Mouse (Mus musculus) bone marrow, adult 2 months (tissue): ENCODE data around the gene P4ha2. TPM values are rescaled to one million over a fixed set of nuclear protein-coding genes. Genes with fewer than 3 reads are reported as not detected.

Experiments used
- H3K27ac ChIP-seq: fragments of 200-500 bp; 2 replicates; pipeline ENCODE4 v1.5.1; 2012; ENCODE audit warnings: low read depth, mild to moderate bottlenecking, control low read depth, inconsistent platforms, low read length; ENCODE audit not compliant: control insufficient read depth, poor library complexity, insufficient read depth
- H3K4me1 ChIP-seq: fragments of 200-500 bp; 2 replicates; pipeline ENCODE4 v1.6.1; 2011; ENCODE audit warnings: low read length; ENCODE audit not compliant: control insufficient read depth, insufficient read depth
- H3K4me3 ChIP-seq: fragments of 200-500 bp; replicated peaks from 2 replicates; pipeline ENCODE3; 2011; ENCODE audit warnings: mild to moderate bottlenecking, low read depth, low read length, control low read depth; ENCODE audit not compliant: control insufficient read depth
- CTCF ChIP-seq: fragments of 200-500 bp; IDR thresholded peaks from 2 replicates; pipeline ENCODE4 v1.5.1; 2011; ENCODE audit warnings: low read length, control low read depth; ENCODE audit not compliant: control insufficient read depth, insufficient read depth
- POLR2A ChIP-seq: fragments of 200-500 bp; IDR thresholded peaks from 2 replicates; pipeline ENCODE4 v1.6.1; 2011; ENCODE audit warnings: low read depth, mild to moderate bottlenecking, control low read depth, low read length, borderline replicate concordance; ENCODE audit not compliant: control insufficient read depth
- WGBS: fragments of 180-500 bp; shearing (Covaris S2); methylation state at CpG from one replicate; pipeline ENCODE4 v1.1.7; 2018; 5-methylcytosine and 5-hydroxymethylcytosine counted together
- polyA plus RNA-seq: library from polyadenylated mRNA; stranded (reverse); fragments of >200 nt; gene quantifications from 2 replicates; pipeline ENCODE4 v1.2.4, GENCODE M21; 2011; ENCODE audit warnings: low replicate concordance; ENCODE audit not compliant: missing spikeins, insufficient read depth, insufficient read length

The P4ha2 gene
- 5.1 and 9.4 TPM in 2 replicates for polyA plus RNA-seq

DNA sequence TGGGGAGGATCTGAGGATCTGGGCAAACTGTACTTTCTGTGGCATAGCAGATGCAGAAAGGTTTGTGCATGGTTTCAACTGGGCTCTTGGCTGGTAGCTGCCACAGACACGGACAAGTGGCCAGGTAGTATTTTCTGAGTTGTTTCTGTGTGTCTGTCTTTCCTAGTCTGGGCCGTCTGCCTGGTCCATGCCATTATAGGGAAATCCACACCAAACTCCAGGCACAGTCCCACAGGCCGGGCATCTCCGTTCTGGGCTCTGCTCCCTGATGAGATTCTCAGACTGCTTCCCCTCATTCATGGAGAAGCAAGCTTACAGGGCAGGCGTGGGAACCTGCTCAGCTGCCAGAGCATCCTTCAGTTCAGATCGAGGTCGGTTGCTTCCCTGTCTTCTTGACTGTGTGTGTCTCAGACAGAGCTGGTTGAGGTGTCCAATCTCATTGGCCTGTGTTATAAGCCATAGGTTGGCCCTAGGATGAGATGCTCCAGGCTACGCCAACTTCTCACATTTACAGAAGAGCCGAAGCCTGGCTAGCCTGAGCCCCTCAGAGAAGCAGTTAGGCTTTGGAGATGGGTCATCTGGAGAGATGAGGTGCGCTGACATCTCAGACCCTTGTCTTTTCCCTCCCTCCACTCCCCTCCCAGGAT lies at the start of gene P4ha2:
Gene P4ha2 (plus strand): TSS at position 51 of the 647 bp plus-strand sequence.
- 57% methylated on average over 10 of the region's 10 CpGs for WGBS
- Histone ChIP-seq H3K4me3 (no peak within 1 kb of the TSS), H3K27ac (no peak within 1 kb of the TSS), H3K4me1 (no peaks in the 10 kb centered on the region)
- TF ChIP-seq CTCF (no peak), POLR2A (no peak)

DNA sequence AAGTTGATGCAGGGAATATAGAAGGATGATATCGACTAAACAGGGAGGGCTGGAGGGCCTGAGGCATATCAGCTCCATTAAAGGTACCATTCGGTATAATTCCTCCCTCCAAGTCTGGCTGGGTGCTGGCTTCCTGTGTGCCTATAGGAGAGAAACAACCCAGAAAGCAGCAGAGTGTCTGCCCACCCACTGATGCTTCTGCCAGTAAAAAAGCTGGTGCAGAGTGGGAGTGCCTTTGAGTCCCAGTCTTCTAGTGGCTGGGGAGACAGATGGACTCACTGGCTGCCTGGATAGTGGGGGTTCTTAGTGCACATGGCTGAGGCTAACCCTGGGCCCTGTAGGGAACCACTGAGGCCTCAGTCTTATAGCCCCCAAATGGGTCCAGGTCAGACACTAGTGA lies 49.7 kb upstream of the P4ha2 start:
- TF ChIP-seq POLR2A (no peak), CTCF (no peak)
- Histone ChIP-seq H3K4me1 (no peaks in the 10 kb centered on the region), H3K4me3 (no peak overlapping the region), H3K27ac (no peak overlapping the region)
- 73% methylated on average over 2 of the region's 2 CpGs for WGBS

DNA sequence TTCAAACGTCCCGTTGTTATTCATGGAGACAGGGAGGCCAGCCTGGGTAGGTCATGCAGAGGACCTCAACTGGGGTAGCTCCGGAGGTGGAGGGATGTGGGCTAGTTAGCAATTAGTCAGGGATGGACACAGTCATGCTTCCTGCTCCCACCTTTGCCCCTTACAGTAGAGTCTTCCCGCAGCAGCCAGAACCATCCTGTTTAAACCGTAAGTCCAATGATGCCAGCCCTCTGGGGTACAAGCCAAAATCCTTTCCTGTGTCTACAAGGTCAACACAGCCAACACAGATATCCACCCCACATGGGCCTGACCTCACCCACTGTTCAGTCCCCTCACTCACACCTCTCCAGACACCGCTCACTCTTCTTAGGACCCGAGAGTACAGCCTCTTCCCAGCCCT lies 48.7 kb upstream of the P4ha2 start:
- no peak overlapping the region for H3K4me3 ChIP-seq
- 81% methylated on average over 7 of the region's 7 CpGs for WGBS
- no peaks in the 10 kb centered on the region for H3K4me1 ChIP-seq
- no peak for TF ChIP-seq CTCF
- no peak for TF ChIP-seq POLR2A
- no peak overlapping the region for H3K27ac ChIP-seq

DNA sequence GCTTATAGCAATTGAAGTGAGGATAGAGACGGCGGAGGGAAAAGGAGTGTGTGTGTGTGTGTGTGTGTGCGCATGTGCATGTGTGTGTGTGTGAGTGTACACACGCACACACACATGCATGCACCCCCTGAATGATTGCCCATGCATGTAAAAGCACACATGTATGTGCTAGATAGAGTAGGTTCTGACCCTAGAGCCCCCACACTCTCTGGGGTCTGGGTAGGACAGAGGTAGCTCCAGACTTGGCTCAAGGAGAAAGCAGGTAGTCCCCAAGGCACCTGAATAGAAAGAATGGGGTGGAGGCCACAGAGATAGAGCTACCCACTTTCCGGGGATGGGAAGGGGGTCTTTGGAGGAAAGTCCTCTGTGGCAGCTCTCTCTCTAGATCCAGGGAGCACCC lies 47.8 kb upstream of the P4ha2 start:
- WGBS: 88% methylated on average over 5 of the region's 5 CpGs
- Histone ChIP-seq H3K27ac (no peak overlapping the region), H3K4me1 (no peaks in the 10 kb centered on the region), H3K4me3 (no peak overlapping the region)
- TF ChIP-seq CTCF (no peak), POLR2A (no peak)

DNA sequence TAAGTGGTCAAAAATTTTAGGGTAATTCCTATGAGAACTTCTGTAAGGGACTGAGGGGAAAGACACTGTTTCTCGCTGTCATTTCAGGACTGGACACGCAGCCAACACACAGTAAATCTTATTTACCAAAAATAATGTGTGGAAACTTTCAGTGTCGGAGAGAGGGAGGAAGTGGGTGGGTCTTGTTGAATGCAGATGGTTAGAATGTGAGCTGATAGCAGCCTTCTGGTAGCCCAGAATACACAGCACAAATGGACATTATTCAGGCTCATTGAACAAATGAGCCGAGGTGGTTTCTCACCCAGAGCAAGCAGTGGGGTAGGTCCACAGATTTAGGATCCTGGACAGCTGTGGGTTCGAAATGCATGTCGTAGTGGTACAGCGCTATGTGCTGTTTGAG lies 46.8 kb upstream of the P4ha2 start:
- no peak overlapping the region for H3K4me3 ChIP-seq
- TF ChIP-seq CTCF: no peak
- TF ChIP-seq POLR2A: no peak
- no peak overlapping the region for H3K27ac ChIP-seq
- H3K4me1 ChIP-seq: no peaks in the 10 kb centered on the region
- 39% methylated on average over 7 of the region's 7 CpGs for WGBS

DNA sequence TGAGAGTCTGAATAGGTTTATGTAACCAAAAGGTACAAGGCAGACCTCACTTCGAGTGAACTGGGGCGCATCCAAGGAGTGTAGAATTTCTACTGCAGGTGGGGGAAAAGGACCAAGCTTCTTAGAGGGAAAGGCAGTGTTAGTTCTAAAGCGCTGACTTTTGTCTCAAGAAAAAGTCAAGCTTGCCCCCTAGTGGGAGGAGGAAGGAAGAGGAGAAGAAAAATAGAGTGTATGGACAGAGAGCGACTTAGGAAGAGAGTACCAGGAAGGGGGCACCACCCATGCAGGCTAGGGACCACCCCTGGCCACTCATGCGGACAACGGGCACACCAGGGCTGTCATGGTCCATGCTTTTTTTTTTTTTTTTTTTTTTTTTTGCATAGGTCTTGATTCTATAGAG lies 45.6 kb upstream of the P4ha2 start:
- H3K27ac ChIP-seq: no peak overlapping the region
- TF ChIP-seq POLR2A: no peak
- no peak overlapping the region for H3K4me3 ChIP-seq
- no peaks in the 10 kb centered on the region for H3K4me1 ChIP-seq
- WGBS: 4% methylated on average over 6 of the region's 6 CpGs

DNA sequence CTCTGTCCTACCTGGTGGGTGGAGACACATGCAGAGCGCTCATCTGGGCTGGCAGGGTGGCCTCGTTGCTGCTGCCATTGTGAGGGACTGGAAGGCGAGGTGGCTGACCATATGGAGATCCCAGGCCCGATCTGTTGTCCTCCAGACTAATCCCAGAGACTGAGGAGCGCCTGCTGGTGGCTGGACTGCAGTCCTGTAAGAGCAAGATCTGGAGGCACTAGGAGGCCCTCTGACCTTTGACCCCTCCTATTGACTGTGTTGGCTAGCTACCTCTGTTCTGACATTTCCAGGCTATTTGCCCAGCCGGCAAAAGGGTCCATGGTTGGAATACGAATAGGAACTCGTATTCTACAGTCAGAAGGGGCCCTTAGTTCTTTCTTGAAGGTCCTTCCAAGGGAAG lies 43.8 kb upstream of the P4ha2 start:
- TF ChIP-seq POLR2A (no peak), CTCF (no peak)
- Histone ChIP-seq H3K27ac (no peak overlapping the region), H3K4me1 (no peaks in the 10 kb centered on the region), H3K4me3 (no peak overlapping the region)
- 82% methylated on average over 8 of the region's 8 CpGs for WGBS

DNA sequence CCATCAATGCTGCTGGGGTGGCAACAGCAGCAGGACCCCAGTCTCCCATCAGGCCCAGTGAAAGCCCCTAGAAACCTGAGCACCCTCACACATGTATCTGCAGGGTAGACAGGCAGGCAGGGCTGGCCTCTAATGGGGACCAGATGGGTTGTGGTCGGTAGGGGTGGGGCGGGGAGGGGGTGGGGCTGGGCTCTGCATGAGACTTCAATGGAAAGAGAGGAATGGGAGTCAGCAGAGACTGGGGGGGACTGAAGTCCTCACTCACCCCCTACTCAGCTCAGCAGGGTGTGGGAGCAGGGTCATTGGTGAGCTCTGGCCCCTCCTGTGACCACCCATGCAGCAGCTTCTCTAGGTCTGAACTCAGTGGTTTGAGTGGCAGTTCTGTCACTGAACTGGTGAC lies 42.5 kb upstream of the P4ha2 start:
- no peaks in the 10 kb centered on the region for H3K4me1 ChIP-seq
- H3K4me3 ChIP-seq: no peak overlapping the region
- WGBS: 68% methylated on average over 2 of the region's 2 CpGs
- TF ChIP-seq CTCF (no peak), POLR2A (no peak)
- no peak overlapping the region for H3K27ac ChIP-seq
